Mouse (Mus musculus) liver, embryonic 11.5 days (tissue): ENCODE results near the gene Fgd1. TPM values are rescaled to one million over a fixed set of nuclear protein-coding genes. Genes with fewer than 3 reads are reported as not detected.

Experiments
- ATAC-seq: fragments of 200-750 bp; cut with Nextera tagmentation; replicated peaks from 2 replicates; pipeline ENCODE4 v1.8.0; 2017; ENCODE audit warnings: moderate number of reproducible peaks, mild to moderate bottlenecking, moderate TSS enrichment, moderate library complexity; ENCODE audit not compliant: low FRiP score
- DNase-seq: peaks from one replicate; pipeline ENCODE4 v3.0.0-alpha.2; 2017; ENCODE audit warnings: low spot score
- H3K27ac ChIP-seq: fragments of 300-500 bp; sonication (generic); 2 replicates; pipeline ENCODE4 v1.5.1; 2014; ENCODE audit warnings: mild to moderate bottlenecking, low read depth, low read length, control low read depth
- H3K27me3 ChIP-seq: fragments of 300-500 bp; sonication (generic); replicated peaks from 2 replicates; pipeline ENCODE4 v1.6.1; 2014; ENCODE audit warnings: low read length, mixed read lengths; ENCODE audit not compliant: control insufficient read depth, insufficient read depth
- H3K36me3 ChIP-seq: fragments of 300-500 bp; sonication (generic); 2 replicates; pipeline ENCODE4 v1.6.1; 2014; ENCODE audit warnings: mild to moderate bottlenecking, low read length, moderate library complexity, mixed read lengths; ENCODE audit not compliant: control insufficient read depth, insufficient read depth
- H3K4me1 ChIP-seq: fragments of 300-500 bp; sonication (generic); replicated peaks from 2 replicates; pipeline ENCODE4 v1.6.1; 2014; ENCODE audit warnings: low read length, mixed read lengths; ENCODE audit not compliant: control insufficient read depth, insufficient read depth
- H3K4me2 ChIP-seq: fragments of 300-500 bp; sonication (generic); 2 replicates; pipeline ENCODE4 v1.6.1; 2014; ENCODE audit warnings: mild to moderate bottlenecking, control low read depth, moderate library complexity
- H3K4me3 ChIP-seq: fragments of 300-500 bp; sonication (generic); 2 replicates; pipeline ENCODE4 v1.5.1; 2014; ENCODE audit warnings: low read depth, low read length, control low read depth
- H3K9ac ChIP-seq: fragments of 300-500 bp; sonication (generic); 2 replicates; pipeline ENCODE4 v1.6.1; 2014; ENCODE audit warnings: low read depth, low read length, control low read depth
- H3K9me3 ChIP-seq: fragments of 300-500 bp; sonication (generic); 2 replicates; pipeline ENCODE4 v1.6.1; 2016; ENCODE audit warnings: low read length, inconsistent platforms, mixed read lengths; ENCODE audit not compliant: control insufficient read depth
- WGBS: fragments of 180-500 bp; shearing (Covaris S2); extraction: QIAGEN DNeasy Blood & Tissue Kit; methylation state at CpG from one replicate; pipeline ENCODE4 v1.1.7; 2014; 5-methylcytosine and 5-hydroxymethylcytosine counted together
- polyA plus RNA-seq: library from polyadenylated mRNA; unstranded; fragments of >200 nt; fragmentation: Nextera tagmentation; extraction: Ambion mirVana; gene quantifications from 2 replicates; pipeline ENCODE4 v1.2.1, GENCODE M21; 2014

The Fgd1 gene
- polyA plus RNA-seq, 1 experiment from 2014 or later, result 4.1 TPM

- H3K36me3 ChIP-seq, result no peaks in the 10 kb centered on the region
- WGBS, result 20% methylated on average over 51 of the region's 62 CpGs
- H3K27ac ChIP-seq, result peak overlapping the region; percentile 58; the same call in 1 of the 2 replicates
- ATAC-seq, result peak; percentile 75
- no peaks in the 10 kb centered on the region for H3K4me1 ChIP-seq
- H3K9me3 ChIP-seq, result no peaks in the 10 kb centered on the region
- peak overlapping the region; percentile 64 for H3K9ac ChIP-seq
- peak overlapping the region; percentile 61 for H3K4me3 ChIP-seq
- peaks cover 28% of the 10 kb centered on the region for H3K27me3 ChIP-seq
- H3K4me2 ChIP-seq, result peak overlapping the region; percentile 74
- DNase-seq, result peak; percentile 75
Measured at GRCm38 (mm10) chrX:151046777-151047430, 954 bp downstream of the Fgd1 start.

- Histone ChIP-seq H3K9ac (peak overlapping the region; percentile 64), H3K4me3 (peak overlapping the region; percentile 61), H3K27ac (peak overlapping the region; percentile 49; the same call in 1 of the 2 replicates), H3K9me3 (no peaks in the 10 kb centered on the region), H3K27me3 (peaks cover 28% of the 10 kb centered on the region), H3K4me2 (peak overlapping the region; percentile 74), H3K36me3 (no peaks in the 10 kb centered on the region), H3K4me1 (no peaks in the 10 kb centered on the region)
- WGBS, result 19% methylated on average over 35 of the region's 56 CpGs
- ATAC-seq (peak; percentile 30), DNase-seq (peak; percentile 41)
Measured at GRCm38 (mm10) chrX:151047431-151048058, 1.6 kb downstream of the Fgd1 start.

GRCm38 (mm10) chrX:151049661-151050215 lies 3.8 kb downstream of the Fgd1 start:
- 62% methylated on average over 8 of the region's 8 CpGs for WGBS
- Histone ChIP-seq H3K27me3 (peaks cover 30% of the 10 kb centered on the region), H3K36me3 (no peaks in the 10 kb centered on the region), H3K4me2 (no peak overlapping the region), H3K9ac (no peak overlapping the region), H3K27ac (no peak overlapping the region), H3K4me1 (no peaks in the 10 kb centered on the region), H3K4me3 (no peak overlapping the region), H3K9me3 (no peaks in the 10 kb centered on the region)
- DNase-seq (no peak), ATAC-seq (0 out of 2 replicates have a peak, but pooled peaks have one; percentile 8)

- DNase-seq, result no peak
- no peak for ATAC-seq
Measured at GRCm38 (mm10) chrX:151050337-151050736, 4.4 kb downstream of the Fgd1 start.

GRCm38 (mm10) chrX:151054489-151054888 lies 8.5 kb downstream of the Fgd1 start:
- H3K27me3 ChIP-seq, result peaks cover 11% of the 10 kb centered on the region; the same call in 1 of the 2 replicates

More at GRCm38 (mm10) chrX:151050337-151050736, 4.4 kb downstream of the Fgd1 start:
- Histone ChIP-seq H3K27me3 (peaks cover 30% of the 10 kb centered on the region), H3K4me3 (no peak overlapping the region), H3K36me3 (no peaks in the 10 kb centered on the region), H3K9ac (no peak overlapping the region), H3K4me1 (no peaks in the 10 kb centered on the region), H3K9me3 (no peaks in the 10 kb centered on the region), H3K27ac (no peak overlapping the region), H3K4me2 (no peak overlapping the region)
- WGBS, result 63% methylated on average over 7 of the region's 7 CpGs

GRCm38 (mm10) chrX:151055559-151055958 lies 9.6 kb downstream of the Fgd1 start:
- DNase-seq (no peak), ATAC-seq (no peak; the same call in 1 of the 2 replicates)
- Histone ChIP-seq H3K9me3 (no peaks in the 10 kb centered on the region), H3K4me2 (no peak overlapping the region), H3K27ac (no peak overlapping the region), H3K4me3 (no peak overlapping the region), H3K27me3 (peaks cover 11% of the 10 kb centered on the region; the same call in 1 of the 2 replicates), H3K36me3 (no peaks in the 10 kb centered on the region), H3K9ac (no peak overlapping the region), H3K4me1 (no peaks in the 10 kb centered on the region)
- 11% methylated on average over 1 of the region's 1 CpGs for WGBS

More at GRCm38 (mm10) chrX:151054489-151054888, 8.5 kb downstream of the Fgd1 start:
- no peak overlapping the region for H3K4me2 ChIP-seq
- no peak overlapping the region for H3K27ac ChIP-seq
- ATAC-seq (no peak), DNase-seq (no peak)
- no peak overlapping the region for H3K9ac ChIP-seq
- H3K4me1 ChIP-seq, result no peaks in the 10 kb centered on the region
- H3K9me3 ChIP-seq, result no peaks in the 10 kb centered on the region
- no peaks in the 10 kb centered on the region for H3K36me3 ChIP-seq
- no peak overlapping the region for H3K4me3 ChIP-seq
- WGBS, result 74% methylated on average over 3 of the region's 6 CpGs

GRCm38 (mm10) chrX:151059346-151059745 lies 13.4 kb downstream of the Fgd1 start:
- no peaks in the 10 kb centered on the region for H3K9me3 ChIP-seq
- no peaks in the 10 kb centered on the region for H3K4me1 ChIP-seq
- no peak overlapping the region for H3K4me3 ChIP-seq
- no peaks in the 10 kb centered on the region for H3K36me3 ChIP-seq
- ATAC-seq, result no peak
- H3K27ac ChIP-seq, result no peak overlapping the region
- H3K9ac ChIP-seq, result no peak overlapping the region
- no peak overlapping the region for H3K4me2 ChIP-seq
- no peak for DNase-seq
- WGBS, result 77% methylated on average over 1 of the region's 1 CpGs
- peaks cover 4% of the 10 kb centered on the region; the same call in 1 of the 2 replicates for H3K27me3 ChIP-seq

- Histone ChIP-seq H3K27me3 (peaks cover 4% of the 10 kb centered on the region; the same call in 1 of the 2 replicates), H3K4me2 (no peak overlapping the region), H3K4me1 (no peaks in the 10 kb centered on the region), H3K4me3 (no peak overlapping the region), H3K27ac (no peak overlapping the region), H3K9me3 (no peaks in the 10 kb centered on the region), H3K9ac (no peak overlapping the region), H3K36me3 (no peaks in the 10 kb centered on the region)
- ATAC-seq (no peak), DNase-seq (no peak)
- 50% methylated on average over 3 of the region's 3 CpGs for WGBS
Measured at GRCm38 (mm10) chrX:151061615-151062299, 15.8 kb downstream of the Fgd1 start.
